Mouse (Mus musculus) forebrain, embryonic 10.5 days (tissue): ENCODE results near the gene Draxin. TPM values are rescaled to one million over a fixed set of nuclear protein-coding genes. Genes with fewer than 3 reads are reported as not detected.
"Not testable (repeated sequence)": the region's sequence is repeated elsewhere in the genome, so short reads cannot be mapped to it uniquely, and the experiment has no call there.

ENCODE experiments used
- DNase-seq: peaks from one replicate; pipeline ENCODE4 v3.0.0-alpha.2; 2017; ENCODE audit warnings: low spot score; ENCODE audit errors: extremely low spot score
- H3K27ac ChIP-seq: fragments of 300-500 bp; sonication (generic); 2 replicates; pipeline ENCODE4 v1.5.1; 2016; ENCODE audit warnings: mild to moderate bottlenecking
- H3K27me3 ChIP-seq: fragments of 300-500 bp; sonication (generic); 2 replicates; pipeline ENCODE4 v1.6.1; 2016; ENCODE audit warnings: mild to moderate bottlenecking; ENCODE audit not compliant: poor library complexity, severe bottlenecking
- H3K36me3 ChIP-seq: fragments of 300-500 bp; sonication (generic); replicated peaks from 2 replicates; pipeline ENCODE4 v1.6.1; 2016; ENCODE audit warnings: mild to moderate bottlenecking, moderate library complexity
- H3K4me1 ChIP-seq: fragments of 300-500 bp; sonication (generic); 2 replicates; pipeline ENCODE4 v1.6.1; 2016
- H3K4me3 ChIP-seq: fragments of 300-500 bp; sonication (generic); 2 replicates; pipeline ENCODE4 v1.5.1; 2016; ENCODE audit warnings: mild to moderate bottlenecking, moderate library complexity
- H3K9me3 ChIP-seq: fragments of 300-500 bp; sonication (generic); 2 replicates; pipeline ENCODE4 v1.6.1; 2016; ENCODE audit warnings: mild to moderate bottlenecking, moderate library complexity
- WGBS: fragments of 180-500 bp; shearing (Covaris S2); methylation state at CpG from one replicate; pipeline ENCODE4 v1.1.7; 2016; 5-methylcytosine and 5-hydroxymethylcytosine counted together
- polyA plus RNA-seq: library from polyadenylated mRNA; unstranded; fragments of >200 nt; fragmentation: Nextera tagmentation; extraction: Ambion mirVana; gene quantifications from 2 replicates; pipeline ENCODE4 v1.2.1, GENCODE M21; 2016

Gene Draxin
- polyA plus RNA-seq, result 1.6 and 2.2 TPM in 2 replicates

- Histone ChIP-seq H3K36me3 (peaks cover 3% of the 10 kb centered on the region; the same call in 1 of the 2 replicates), H3K27ac (peak within 1 kb of the TSS; percentile 99), H3K27me3 (peaks cover 56% of the 10 kb centered on the region), H3K9me3 (0 out of 2 replicates have a peak, but pooled peaks cover 3% of the 10 kb centered on the region), H3K4me1 (peaks cover 48% of the 10 kb centered on the region), H3K4me3 (peak within 1 kb of the TSS; percentile 78)
- peak; percentile 84 for DNase-seq
- under 1% methylated on average over 84 of the region's 87 CpGs for WGBS
Observed at GRCm38 (mm10) chr4:148130561-148131413, at the start of gene Draxin. TSS of gene Draxin (minus strand) at chr4:148130698.

- Histone ChIP-seq H3K4me3 (no peak overlapping the region), H3K9me3 (no peaks in the 10 kb centered on the region), H3K4me1 (peaks cover 32% of the 10 kb centered on the region), H3K27me3 (peaks cover 96% of the 10 kb centered on the region), H3K36me3 (no peaks in the 10 kb centered on the region), H3K27ac (no peak overlapping the region)
- no peak for DNase-seq
Observed at GRCm38 (mm10) chr4:148177716-148178115, 47.2 kb upstream of the Draxin start.

- H3K27me3 ChIP-seq, result peaks cover 96% of the 10 kb centered on the region
- WGBS, result 87% methylated on average over 5 of the region's 6 CpGs
Observed at GRCm38 (mm10) chr4:148176603-148177002, 46.1 kb upstream of the Draxin start.

GRCm38 (mm10) chr4:148174495-148174862 lies 44.0 kb upstream of the Draxin start:
- 4% methylated on average over 12 of the region's 12 CpGs for WGBS
- no peaks in the 10 kb centered on the region for H3K36me3 ChIP-seq
- peaks cover 99% of the 10 kb centered on the region for H3K27me3 ChIP-seq
- H3K27ac ChIP-seq, result no peak overlapping the region
- H3K4me1 ChIP-seq, result peaks cover 35% of the 10 kb centered on the region
- H3K4me3 ChIP-seq, result peak overlapping the region; percentile 27; the same call in 1 of the 2 replicates
- H3K9me3 ChIP-seq, result no peaks in the 10 kb centered on the region
- no peak for DNase-seq

More at GRCm38 (mm10) chr4:148176603-148177002, 46.1 kb upstream of the Draxin start:
- not testable (repeated sequence) for DNase-seq, H3K36me3 ChIP-seq, H3K9me3 ChIP-seq, H3K4me3 ChIP-seq, H3K27ac ChIP-seq
- peaks cover 23% of the 10 kb centered on the region for H3K4me1 ChIP-seq

- Histone ChIP-seq H3K4me3 (peak overlapping the region; percentile 27), H3K4me1 (peaks cover 37% of the 10 kb centered on the region), H3K27ac (no peak overlapping the region), H3K27me3 (peaks cover 99% of the 10 kb centered on the region), H3K36me3 (no peaks in the 10 kb centered on the region), H3K9me3 (no peaks in the 10 kb centered on the region)
- WGBS, result under 1% methylated on average over 30 of the region's 30 CpGs
- DNase-seq, result peak; percentile 40
Observed at GRCm38 (mm10) chr4:148173811-148174494, 43.5 kb upstream of the Draxin start.

GRCm38 (mm10) chr4:148171261-148171660 lies 40.8 kb upstream of the Draxin start:
- no peak for DNase-seq
- H3K4me1 ChIP-seq, result peaks cover 46% of the 10 kb centered on the region
- no peaks in the 10 kb centered on the region for H3K36me3 ChIP-seq
- 9% methylated on average over 3 of the region's 3 CpGs for WGBS
- peaks cover 98% of the 10 kb centered on the region for H3K27me3 ChIP-seq
- no peak overlapping the region for H3K4me3 ChIP-seq
- H3K27ac ChIP-seq, result no peak overlapping the region
- H3K9me3 ChIP-seq, result no peaks in the 10 kb centered on the region

- H3K9me3 ChIP-seq, result no peaks in the 10 kb centered on the region
- no peak overlapping the region for H3K4me3 ChIP-seq
- no peak overlapping the region for H3K27ac ChIP-seq
- H3K27me3 ChIP-seq, result peaks cover 98% of the 10 kb centered on the region
- H3K4me1 ChIP-seq, result peaks cover 48% of the 10 kb centered on the region
- DNase-seq, result peak; percentile 76
- H3K36me3 ChIP-seq, result no peaks in the 10 kb centered on the region
- WGBS, result 0% methylated on average over 2 of the region's 2 CpGs
Observed at GRCm38 (mm10) chr4:148170842-148171241, 40.3 kb upstream of the Draxin start.

GRCm38 (mm10) chr4:148169586-148169985 lies 39.1 kb upstream of the Draxin start:
- Histone ChIP-seq H3K4me1 (peaks cover 57% of the 10 kb centered on the region), H3K9me3 (no peaks in the 10 kb centered on the region), H3K27me3 (peaks cover 98% of the 10 kb centered on the region), H3K36me3 (no peaks in the 10 kb centered on the region), H3K27ac (no peak overlapping the region), H3K4me3 (no peak overlapping the region)
- 23% methylated on average over 15 of the region's 15 CpGs for WGBS
- no peak for DNase-seq

- Histone ChIP-seq H3K36me3 (no peaks in the 10 kb centered on the region), H3K27me3 (peaks cover 98% of the 10 kb centered on the region), H3K4me1 (peaks cover 59% of the 10 kb centered on the region), H3K9me3 (no peaks in the 10 kb centered on the region), H3K27ac (no peak overlapping the region), H3K4me3 (no peak overlapping the region)
- DNase-seq, result peak; percentile 71
- WGBS, result 28% methylated on average over 7 of the region's 7 CpGs
Observed at GRCm38 (mm10) chr4:148168287-148168686, 37.8 kb upstream of the Draxin start.

GRCm38 (mm10) chr4:148166986-148167385 lies 36.5 kb upstream of the Draxin start:
- peaks cover 98% of the 10 kb centered on the region for H3K27me3 ChIP-seq
- peak; percentile 69 for DNase-seq
- H3K27ac ChIP-seq, result no peak overlapping the region
- peaks cover 55% of the 10 kb centered on the region for H3K4me1 ChIP-seq
- WGBS, result 22% methylated on average over 4 of the region's 4 CpGs
- peak overlapping the region; percentile 28 for H3K4me3 ChIP-seq
- no peaks in the 10 kb centered on the region for H3K36me3 ChIP-seq
- no peaks in the 10 kb centered on the region for H3K9me3 ChIP-seq

GRCm38 (mm10) chr4:148166431-148166830 lies 35.9 kb upstream of the Draxin start:
- Histone ChIP-seq H3K4me1 (peaks cover 54% of the 10 kb centered on the region), H3K4me3 (peak overlapping the region; percentile 28)

GRCm38 (mm10) chr4:148165551-148165950 lies 35.1 kb upstream of the Draxin start:
- Histone ChIP-seq H3K4me1 (peaks cover 58% of the 10 kb centered on the region), H3K4me3 (peak overlapping the region; percentile 28; the same call in 1 of the 2 replicates), H3K9me3 (no peaks in the 10 kb centered on the region), H3K27me3 (peaks cover 98% of the 10 kb centered on the region), H3K27ac (no peak overlapping the region), H3K36me3 (no peaks in the 10 kb centered on the region)
- WGBS, result 3% methylated on average over 17 of the region's 17 CpGs
- DNase-seq, result no peak

More at GRCm38 (mm10) chr4:148166431-148166830, 35.9 kb upstream of the Draxin start:
- H3K27me3 ChIP-seq, result peaks cover 98% of the 10 kb centered on the region
- H3K9me3 ChIP-seq, result no peaks in the 10 kb centered on the region
- H3K27ac ChIP-seq, result 0 out of 2 replicates have a peak overlapping the region, but pooled peaks have one; percentile 25
- no peaks in the 10 kb centered on the region for H3K36me3 ChIP-seq
- WGBS, result 4% methylated on average over 10 of the region's 10 CpGs
- peak; percentile 34 for DNase-seq

- H3K4me1 ChIP-seq, result peaks cover 63% of the 10 kb centered on the region
- no peak for DNase-seq
- peak overlapping the region; percentile 44 for H3K4me3 ChIP-seq
- H3K36me3 ChIP-seq, result no peaks in the 10 kb centered on the region
- H3K27ac ChIP-seq, result no peak overlapping the region
- under 1% methylated on average over 16 of the region's 16 CpGs for WGBS
- H3K9me3 ChIP-seq, result no peaks in the 10 kb centered on the region
- H3K27me3 ChIP-seq, result peaks cover 95% of the 10 kb centered on the region
Observed at GRCm38 (mm10) chr4:148164461-148164860, 34.0 kb upstream of the Draxin start.
